Mouse (Mus musculus) liver, embryonic 13.5 days (tissue): ENCODE results near the gene Rhog. TPM values are rescaled to one million over a fixed set of nuclear protein-coding genes. Genes with fewer than 3 reads are reported as not detected.

Experiments used
- ATAC-seq: fragments of 200-750 bp; cut with Nextera tagmentation; 2 replicates; pipeline ENCODE4 v1.8.0; 2017; ENCODE audit warnings: low read depth, mild to moderate bottlenecking, moderate number of reproducible peaks, moderate library complexity
- DNase-seq: peaks from one replicate; pipeline ENCODE4 v3.0.0; 2022
- H3K27ac ChIP-seq: fragments of 300-500 bp; sonication (generic); 2 replicates; pipeline ENCODE4 v1.5.1; 2015; ENCODE audit warnings: moderate library complexity, mild to moderate bottlenecking, inconsistent platforms
- H3K27me3 ChIP-seq: fragments of 300-500 bp; sonication (generic); 2 replicates; pipeline ENCODE4 v1.6.1; 2015; ENCODE audit warnings: mild to moderate bottlenecking, inconsistent platforms
- H3K36me3 ChIP-seq: fragments of 300-500 bp; sonication (generic); 2 replicates; pipeline ENCODE4 v1.6.1; 2015; ENCODE audit warnings: mild to moderate bottlenecking, inconsistent platforms
- H3K4me1 ChIP-seq: fragments of 300-500 bp; sonication (generic); replicated peaks from 2 replicates; pipeline ENCODE4 v1.6.1; 2015; ENCODE audit warnings: inconsistent platforms
- H3K4me2 ChIP-seq: fragments of 300-500 bp; sonication (generic); 2 replicates; pipeline ENCODE4 v1.6.1; 2015; ENCODE audit warnings: inconsistent platforms, mild to moderate bottlenecking, moderate library complexity
- H3K4me3 ChIP-seq: fragments of 300-500 bp; sonication (generic); replicated peaks from 2 replicates; pipeline ENCODE4 v1.5.1; 2015; ENCODE audit warnings: mild to moderate bottlenecking, inconsistent platforms
- H3K9ac ChIP-seq: fragments of 300-500 bp; sonication (generic); 2 replicates; pipeline ENCODE4 v1.6.1; 2015; ENCODE audit warnings: mild to moderate bottlenecking, inconsistent platforms
- H3K9me3 ChIP-seq: fragments of 300-500 bp; sonication (generic); replicated peaks from 2 replicates; pipeline ENCODE4 v1.6.1; 2016; ENCODE audit warnings: inconsistent platforms
- WGBS: fragments of 180-500 bp; shearing (Covaris S2); methylation state at CpG from one replicate; pipeline ENCODE4 v1.1.7; 2015; ENCODE audit not compliant: insufficient replicate concordance; 5-methylcytosine and 5-hydroxymethylcytosine counted together
- polyA plus RNA-seq: library from polyadenylated mRNA; unstranded; fragments of >200 nt; fragmentation: Nextera tagmentation; extraction: Ambion mirVana; gene quantifications from 2 replicates; pipeline ENCODE4 v1.2.1, GENCODE M21; 2015

Rhog gene
- polyA plus RNA-seq, result 56.0 and 58.2 TPM in 2 replicates

- H3K9me3 ChIP-seq, result no peaks in the 10 kb centered on the region
- ATAC-seq, result no peak
- H3K27me3 ChIP-seq, result no peaks in the 10 kb centered on the region
- H3K27ac ChIP-seq, result no peak within 1 kb of the TSS
- no peak for DNase-seq
- peaks cover 33% of the 10 kb centered on the region for H3K4me1 ChIP-seq
- no peaks in the 10 kb centered on the region for H3K36me3 ChIP-seq
- H3K4me2 ChIP-seq, result no peak within 1 kb of the TSS
- H3K9ac ChIP-seq, result no peak within 1 kb of the TSS
- 68% methylated on average over 3 of the region's 3 CpGs for WGBS
- no peak within 1 kb of the TSS for H3K4me3 ChIP-seq
These were observed at the start of gene Rhog for GRCm38 (mm10) chr7:102255954-102256353. TSS of gene Rhog (minus strand) at chr7:102256054.

DNA sequence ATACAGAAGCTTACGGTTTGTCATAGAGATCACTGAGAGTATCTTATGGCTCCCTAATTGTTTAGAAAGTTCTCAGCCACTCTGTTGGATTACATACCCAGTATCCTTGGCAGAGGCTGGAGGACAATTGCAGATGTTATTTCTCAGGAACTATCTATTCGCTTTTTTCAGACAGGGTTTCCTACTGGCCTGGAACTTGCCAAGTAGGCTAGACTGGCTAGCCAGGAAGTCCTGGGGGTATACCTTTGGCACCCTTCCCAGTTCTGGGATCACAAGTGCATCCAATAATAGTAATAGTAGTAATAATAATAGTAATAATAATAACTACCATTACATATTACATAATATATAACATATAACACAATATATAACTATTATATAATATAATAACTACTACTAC, 49.7 kb upstream of the Rhog start:
- Histone ChIP-seq H3K36me3 (no peaks in the 10 kb centered on the region), H3K27me3 (no peaks in the 10 kb centered on the region), H3K4me1 (no peaks in the 10 kb centered on the region), H3K9ac (no peak overlapping the region), H3K27ac (no peak overlapping the region), H3K9me3 (no peaks in the 10 kb centered on the region), H3K4me2 (no peak overlapping the region), H3K4me3 (no peak overlapping the region)
- DNase-seq, result no peak
- 78% methylated on average over 2 of the region's 2 CpGs for WGBS
- no peak for ATAC-seq

DNA sequence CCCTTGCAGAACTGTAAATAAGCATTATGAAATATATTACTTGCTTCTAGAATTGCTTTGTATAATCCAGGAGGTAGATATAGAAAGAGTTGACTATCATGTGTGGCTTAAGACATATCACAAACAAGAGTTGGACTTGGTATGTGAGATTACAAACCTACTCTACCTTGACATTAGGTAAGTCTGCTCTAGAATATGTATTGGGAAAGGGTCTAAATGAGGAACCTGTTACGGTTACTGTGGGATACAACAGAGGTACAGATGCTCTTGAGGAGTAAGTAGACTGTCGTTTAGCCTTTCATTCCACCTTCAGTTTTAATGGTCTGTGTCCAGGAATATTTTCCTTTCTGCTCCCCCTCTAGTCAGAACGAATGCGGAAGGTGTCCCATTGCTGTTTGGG, 46.6 kb upstream of the Rhog start:
- Histone ChIP-seq H3K9me3 (no peaks in the 10 kb centered on the region), H3K4me3 (no peak overlapping the region), H3K36me3 (no peaks in the 10 kb centered on the region), H3K27ac (no peak overlapping the region), H3K4me1 (no peaks in the 10 kb centered on the region; the same call in 1 of the 2 replicates), H3K4me2 (no peak overlapping the region), H3K9ac (no peak overlapping the region), H3K27me3 (no peaks in the 10 kb centered on the region)
- ATAC-seq (no peak), DNase-seq (no peak)
- 81% methylated on average over 4 of the region's 4 CpGs for WGBS

- no peak overlapping the region for H3K9ac ChIP-seq
- H3K4me3 ChIP-seq, result no peak overlapping the region
- H3K4me2 ChIP-seq, result no peak overlapping the region
- H3K9me3 ChIP-seq, result no peaks in the 10 kb centered on the region
- no peak for DNase-seq
- 62% methylated on average over 1 of the region's 1 CpGs for WGBS
- no peak for ATAC-seq
- no peak overlapping the region for H3K27ac ChIP-seq
- no peaks in the 10 kb centered on the region for H3K27me3 ChIP-seq
- H3K36me3 ChIP-seq, result no peaks in the 10 kb centered on the region
- no peaks in the 10 kb centered on the region; the same call in 1 of the 2 replicates for H3K4me1 ChIP-seq
These were observed 44.9 kb upstream of the Rhog start for GRCm38 (mm10) chr7:102300761-102301160.

- 29% methylated on average over 2 of the region's 2 CpGs for WGBS
- H3K27me3 ChIP-seq, result no peaks in the 10 kb centered on the region
- H3K9ac ChIP-seq, result no peak overlapping the region
- H3K4me1 ChIP-seq, result peaks cover 16% of the 10 kb centered on the region; the same call in 1 of the 2 replicates
- no peaks in the 10 kb centered on the region for H3K36me3 ChIP-seq
- no peaks in the 10 kb centered on the region for H3K9me3 ChIP-seq
- DNase-seq, result no peak
- no peak overlapping the region for H3K4me3 ChIP-seq
- no peak for ATAC-seq
- H3K27ac ChIP-seq, result no peak overlapping the region
- H3K4me2 ChIP-seq, result no peak overlapping the region
These were observed 37.4 kb upstream of the Rhog start for GRCm38 (mm10) chr7:102293234-102293633.

DNA sequence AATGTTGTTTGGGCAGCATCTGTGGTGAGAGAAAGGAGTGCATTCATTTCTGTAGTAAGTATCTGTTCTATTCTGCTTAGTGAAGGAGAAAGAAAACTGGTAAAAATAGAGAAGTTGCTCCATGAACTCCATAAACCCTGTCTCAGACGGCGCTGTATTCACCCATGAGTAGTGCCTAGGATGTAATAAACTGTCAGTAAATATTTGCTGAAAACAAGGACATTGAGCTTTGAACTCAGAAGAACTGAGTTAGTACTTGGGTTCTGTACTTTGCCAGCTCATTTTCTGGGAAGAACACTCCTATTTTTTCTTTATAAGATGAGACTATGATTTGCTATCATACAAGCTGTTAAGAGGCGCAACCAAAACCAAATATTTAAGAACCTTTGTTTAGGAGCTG, 36.4 kb upstream of the Rhog start:
- Histone ChIP-seq H3K4me3 (no peak overlapping the region), H3K27me3 (no peaks in the 10 kb centered on the region), H3K4me1 (peaks cover 16% of the 10 kb centered on the region; the same call in 1 of the 2 replicates), H3K9me3 (no peaks in the 10 kb centered on the region), H3K27ac (no peak overlapping the region), H3K36me3 (no peaks in the 10 kb centered on the region), H3K9ac (no peak overlapping the region), H3K4me2 (no peak overlapping the region)
- 71% methylated on average over 3 of the region's 3 CpGs for WGBS
- ATAC-seq (no peak), DNase-seq (no peak)

DNA sequence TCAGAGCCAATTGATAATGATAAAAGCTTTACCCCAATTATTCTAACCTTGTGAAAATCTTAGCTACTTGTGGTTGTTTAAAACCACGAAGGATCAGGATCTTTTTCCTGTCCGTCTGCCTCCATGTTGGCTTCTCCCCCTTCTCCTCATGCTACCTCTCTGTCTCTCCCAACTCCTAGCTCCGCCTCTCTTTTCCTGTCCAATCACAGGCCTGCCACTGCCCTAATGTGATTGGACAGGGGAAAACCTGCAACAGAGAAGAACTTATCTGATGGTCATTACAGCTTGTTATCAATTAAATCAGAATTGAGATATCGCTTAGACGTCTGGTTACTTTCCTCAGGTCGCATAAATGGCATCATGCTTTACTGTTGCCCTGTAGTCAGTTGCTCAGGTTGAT, 33.6 kb upstream of the Rhog start:
- no peak overlapping the region for H3K4me2 ChIP-seq
- no peak overlapping the region for H3K9ac ChIP-seq
- no peaks in the 10 kb centered on the region for H3K36me3 ChIP-seq
- ATAC-seq (no peak), DNase-seq (no peak)
- H3K9me3 ChIP-seq, result no peaks in the 10 kb centered on the region
- H3K4me1 ChIP-seq, result peaks cover 16% of the 10 kb centered on the region; the same call in 1 of the 2 replicates
- 74% methylated on average over 6 of the region's 6 CpGs for WGBS
- H3K27ac ChIP-seq, result no peak overlapping the region
- no peak overlapping the region for H3K4me3 ChIP-seq
- no peaks in the 10 kb centered on the region for H3K27me3 ChIP-seq

DNA sequence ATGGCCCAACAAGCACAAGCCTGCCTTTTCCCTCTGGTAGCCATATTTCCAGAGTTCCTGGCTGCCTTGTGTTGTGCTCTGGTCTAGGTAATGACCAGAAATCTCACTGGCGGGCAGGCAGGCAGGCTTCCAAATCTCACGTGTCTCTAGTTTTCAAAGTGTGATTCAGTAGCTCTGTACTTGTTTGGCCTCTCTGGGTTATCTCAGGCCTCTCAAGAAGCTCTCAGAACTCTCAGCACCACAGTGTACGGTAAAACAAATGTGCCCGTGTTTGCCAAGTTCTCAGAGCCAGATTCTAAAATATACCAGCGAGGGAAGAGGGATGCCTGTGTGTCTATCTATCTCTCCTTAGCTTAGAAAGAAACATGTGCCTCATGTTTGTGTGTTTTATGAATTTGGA, 26.4 kb upstream of the Rhog start:
- ATAC-seq (no peak), DNase-seq (no peak)
- no peaks in the 10 kb centered on the region for H3K36me3 ChIP-seq
- no peaks in the 10 kb centered on the region for H3K9me3 ChIP-seq
- no peaks in the 10 kb centered on the region for H3K27me3 ChIP-seq
- no peak overlapping the region for H3K4me2 ChIP-seq
- H3K4me1 ChIP-seq, result 0 out of 2 replicates have a peak, but pooled peaks cover 12% of the 10 kb centered on the region
- WGBS, result 67% methylated on average over 5 of the region's 5 CpGs
- no peak overlapping the region for H3K27ac ChIP-seq
- no peak overlapping the region for H3K9ac ChIP-seq
- no peak overlapping the region for H3K4me3 ChIP-seq

DNA sequence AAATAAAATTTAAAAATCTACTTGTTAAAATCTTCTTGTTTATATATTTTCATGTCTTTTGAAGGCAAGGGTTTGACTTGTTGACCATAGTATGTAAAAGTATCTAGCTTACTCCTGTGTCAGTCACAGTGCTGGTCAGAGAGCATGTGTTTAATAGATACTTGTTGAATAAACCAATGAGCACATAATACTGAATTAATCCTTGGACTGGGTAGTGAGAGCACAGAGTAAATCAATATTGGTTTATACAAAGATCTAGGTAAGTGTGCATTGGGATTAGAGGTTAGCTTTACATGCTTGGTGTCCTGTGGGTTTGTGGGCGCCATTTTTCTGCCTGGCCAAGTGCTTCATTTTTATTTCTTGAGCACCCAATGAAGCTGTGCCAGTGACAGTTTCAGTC, 25.5 kb upstream of the Rhog start:
- Histone ChIP-seq H3K4me2 (no peak overlapping the region), H3K27me3 (no peaks in the 10 kb centered on the region), H3K36me3 (no peaks in the 10 kb centered on the region), H3K4me3 (no peak overlapping the region), H3K9me3 (no peaks in the 10 kb centered on the region), H3K27ac (no peak overlapping the region), H3K9ac (no peak overlapping the region), H3K4me1 (0 out of 2 replicates have a peak, but pooled peaks cover 12% of the 10 kb centered on the region)
- DNase-seq (no peak), ATAC-seq (no peak)
- 70% methylated on average over 1 of the region's 1 CpGs for WGBS

GRCm38 (mm10) chr7:102272422-102272948, 16.6 kb upstream of the Rhog start:
- no peak overlapping the region for H3K27ac ChIP-seq
- H3K36me3 ChIP-seq, result no peaks in the 10 kb centered on the region
- no peaks in the 10 kb centered on the region for H3K27me3 ChIP-seq
- peaks cover 53% of the 10 kb centered on the region for H3K4me1 ChIP-seq
- no peak overlapping the region for H3K9ac ChIP-seq
- WGBS, result 78% methylated on average over 3 of the region's 3 CpGs
- H3K9me3 ChIP-seq, result no peaks in the 10 kb centered on the region
- ATAC-seq (no peak), DNase-seq (no peak)
- no peak overlapping the region for H3K4me2 ChIP-seq
- no peak overlapping the region for H3K4me3 ChIP-seq

GRCm38 (mm10) chr7:102268395-102268748, 12.5 kb upstream of the Rhog start:
- ATAC-seq (no peak), DNase-seq (no peak)
- Histone ChIP-seq H3K9ac (peak overlapping the region; percentile 93), H3K4me1 (peaks cover 73% of the 10 kb centered on the region), H3K4me2 (peak overlapping the region; percentile 98), H3K36me3 (no peaks in the 10 kb centered on the region), H3K4me3 (peak overlapping the region; percentile 93), H3K9me3 (no peaks in the 10 kb centered on the region), H3K27me3 (no peaks in the 10 kb centered on the region), H3K27ac (peak overlapping the region; percentile 91)
- WGBS, result 3% methylated on average over 12 of the region's 12 CpGs

GRCm38 (mm10) chr7:102267601-102268394, 11.9 kb upstream of the Rhog start, which contains the start of gene Stim1:
TSS of gene Stim1 (plus strand) at chr7:102267806.
- Histone ChIP-seq H3K27ac (peak within 1 kb of the TSS; percentile 91), H3K4me2 (peak within 1 kb of the TSS; percentile 98), H3K4me1 (peaks cover 71% of the 10 kb centered on the region), H3K4me3 (peak within 1 kb of the TSS; percentile 93), H3K27me3 (no peaks in the 10 kb centered on the region), H3K36me3 (no peaks in the 10 kb centered on the region), H3K9me3 (no peaks in the 10 kb centered on the region), H3K9ac (peak within 1 kb of the TSS; percentile 93)
- under 1% methylated on average over 60 of the region's 73 CpGs for WGBS
- ATAC-seq (peak; percentile 93), DNase-seq (peak; percentile 65)
